9 mouse cellular contexts compared by ENCODE assay signal in genomic region chr11:78791582-78791981, GRCm38 (mm10). TPM values are rescaled to one million over a fixed set of nuclear protein-coding genes. Genes with fewer than 3 reads are reported as not detected.
A peak's percentile ranks its signal among the peaks of the same experiment; 100 is the strongest.
DNase-seq lines count a peak whose midpoint lies in the region; ATAC-seq and TF ChIP-seq lines count a peak whose summit lies in the region.
"Had no signal": no experiment of that assay in that cellular context is flagged by ENCODE, and none has a peak within 500 bp of the region (broad histone marks: within the 10 kb centered on the region; RNA-seq: fewer than 3 reads in every experiment).

No protein-coding gene starts in this region.

- peak overlapping the region; percentile 25 for H3K4me2 ChIP-seq in forebrain, embryonic 15.5 days (replicated peaks)
- H3K4me2 ChIP-seq: embryonic facial prominence, embryonic 12.5 days had no signal

- H3K9ac ChIP-seq in forebrain, embryonic 15.5 days (replicated peaks) = 0 out of 2 replicates have a peak overlapping the region, but pooled peaks have one; percentile 12
- H3K9ac ChIP-seq: embryonic facial prominence, embryonic 12.5 days had no signal

- TF ChIP-seq POLR2A in lung, adult 2 months (IDR thresholded peaks at IDR 0.05; ENCODE audit: borderline replicate concordance, extremely low read depth, low read depth, low read length) = no peak

- H3K9me3 ChIP-seq in forebrain, embryonic 15.5 days = no peaks in the 10 kb centered on the region
- H3K9me3 ChIP-seq: embryonic facial prominence, embryonic 12.5 days had no signal

- TF ChIP-seq CTCF in lung, adult 2 months (IDR thresholded peaks at IDR 0.05; ENCODE audit: insufficient read depth, low read length) = no peak

- H3K4me3 ChIP-seq in forebrain, embryonic 15.5 days = no peak overlapping the region
- no peak overlapping the region for H3K4me3 ChIP-seq in lung, adult 2 months (replicated peaks; ENCODE audit: extremely low read depth, low read depth, low read length)
- H3K4me3 ChIP-seq: embryonic facial prominence, embryonic 12.5 days had no signal

- peak; percentile 8 for DNase-seq in cerebellum, adult 9-10 months
- DNase-seq in cerebellum, adult 8-10 months = no peak
- DNase-seq in adrenal gland, adult 18-20 months (ENCODE audit: low spot score in 2 of 2) = peak; percentile 76 to 86
- peak; percentile 87 for DNase-seq in kidney, adult 11 months
- peak; percentile 53 for DNase-seq in lung, adult 2 months
- peak; percentile 78 for DNase-seq in ovary, postnatal 36 days (ENCODE audit: low spot score)

- H3K4me1 ChIP-seq in forebrain, embryonic 15.5 days = peaks cover 36% of the 10 kb centered on the region
- H3K4me1 ChIP-seq in lung, adult 2 months (ENCODE audit: control insufficient read depth, insufficient read depth, low read length) = no peaks in the 10 kb centered on the region
- H3K4me1 ChIP-seq: embryonic facial prominence, embryonic 12.5 days had no signal

- H3K27ac ChIP-seq in forebrain, embryonic 15.5 days (replicated peaks) = peak overlapping the region; percentile 89
- H3K27ac ChIP-seq: embryonic facial prominence, embryonic 12.5 days had no signal

- no peaks in the 10 kb centered on the region for H3K27me3 ChIP-seq in forebrain, embryonic 15.5 days
- H3K27me3 ChIP-seq: embryonic facial prominence, embryonic 12.5 days had no signal

- 18% methylated on average over 4 of the region's 4 CpGs for WGBS in forebrain, embryonic 15.5 days
- WGBS in lung, adult 2 months = 25% methylated on average over 4 of the region's 4 CpGs

- ATAC-seq in forebrain, embryonic 15.5 days (replicated peaks) = peak; percentile 74
- ATAC-seq in erythroid progenitor cell, adult 5-6 weeks (replicated peaks; ENCODE audit: low FRiP score, poor library complexity, severe bottlenecking) = no peak

- H3K36me3 ChIP-seq in forebrain, embryonic 15.5 days = no peaks in the 10 kb centered on the region
- H3K36me3 ChIP-seq: embryonic facial prominence, embryonic 12.5 days had no signal

RNA-seq across cellular contexts. Expression of gene Lyrm9, which starts 34.8 kb away (rescaled TPM):
- total RNA-seq in adrenal gland, adult 18-20 months (2021) = 10 to 100 TPM; 26.4 to 36.8 TPM
- polyA plus RNA-seq in forebrain, embryonic 15.5 days (2015; fragmentation: Nextera tagmentation; extraction: Ambion mirVana) = 29.7 and 32.7 TPM in 2 replicates
- polyA plus RNA-seq in lung, adult 2 months (2012; rRNA removed) = 7.6 and 15.3 TPM in 2 replicates
- total RNA-seq in erythroid progenitor cell, adult 5-6 weeks (2015; ENCODE audit: low replicate concordance) = 2.5 and 4.6 TPM in 2 replicates
- total RNA-seq in erythroid progenitor cell, adult 5-6 weeks (2017; ENCODE audit: low replicate concordance) = 2.8 and 4.2 TPM in 2 replicates

RNA-seq across cellular contexts. Expression of gene Ccnq, which starts 40.1 kb away (rescaled TPM):
- total RNA-seq in adrenal gland, adult 18-20 months (2021) = 10 to 100 TPM; 35.8 to 45.9 TPM
- 36.4 and 40.4 TPM in 2 replicates for polyA plus RNA-seq in forebrain, embryonic 15.5 days (2015; fragmentation: Nextera tagmentation; extraction: Ambion mirVana)
- 36.7 and 48.2 TPM in 2 replicates for polyA plus RNA-seq in lung, adult 2 months (2012; rRNA removed)
- 5.4 TPM in 1 of 2 replicates, not detected in the other for total RNA-seq in erythroid progenitor cell, adult 5-6 weeks (2015; ENCODE audit: low replicate concordance)
- 0.38 and 4.6 TPM in 2 replicates for total RNA-seq in erythroid progenitor cell, adult 5-6 weeks (2017; ENCODE audit: low replicate concordance)

Comparison
In these comparisons a context has a peak if more than half of its experiments do, and no peak if none do; other contexts are left out.
1. RNA of gene Lyrm9, which starts 34.8 kb away (total RNA-seq): 26.4 to 36.8 TPM in adrenal gland, adult 18-20 months; 2.5 to 4.6 TPM in erythroid progenitor cell, adult 5-6 weeks; every median in the first group is over 4 times any median in the second.
2. RNA of gene Ccnq, which starts 40.1 kb away (total RNA-seq): 35.8 to 45.9 TPM in adrenal gland, adult 18-20 months; 0.38 to 5.4 TPM in erythroid progenitor cell, adult 5-6 weeks; every median in the first group is over 4 times any median in the second.